Mouse (Mus musculus) lung, adult 2 months (tissue): ENCODE results near the gene Klhl36.

Experiments
- CTCF ChIP-seq: fragments of 200-500 bp; IDR thresholded peaks from 2 replicates; pipeline ENCODE4 v1.5.1; 2011; ENCODE audit warnings: mild to moderate bottlenecking, low read length, control low read depth; ENCODE audit not compliant: insufficient read depth
- POLR2A ChIP-seq: fragments of 200-500 bp; IDR thresholded peaks from 2 replicates; pipeline ENCODE4 v1.6.1; 2011; ENCODE audit warnings: low read depth, mild to moderate bottlenecking, control low read depth, low read length, borderline replicate concordance; ENCODE audit errors: extremely low read depth

GRCm38 (mm10) chr8:119918155-119918567 is 56.1 kb downstream of the Klhl36 start:
- TF ChIP-seq POLR2A: no peak
- no peak for TF ChIP-seq CTCF
